Mouse (Mus musculus) spleen, embryonic (tissue): Measurements from ENCODE around the gene Prm1.
"Not testable (repeated sequence)": the region's sequence is repeated elsewhere in the genome, so short reads cannot be mapped to it uniquely, and the experiment has no call there.

Experiments used
- CTCF ChIA-PET: fragments of 350-600 bp; sonication (Branson Sonifier 250); formaldehyde crosslinking; loops from one replicate; lab custom pipeline; 2022; lab: Charles Lee

Gene Prm1

DNA sequence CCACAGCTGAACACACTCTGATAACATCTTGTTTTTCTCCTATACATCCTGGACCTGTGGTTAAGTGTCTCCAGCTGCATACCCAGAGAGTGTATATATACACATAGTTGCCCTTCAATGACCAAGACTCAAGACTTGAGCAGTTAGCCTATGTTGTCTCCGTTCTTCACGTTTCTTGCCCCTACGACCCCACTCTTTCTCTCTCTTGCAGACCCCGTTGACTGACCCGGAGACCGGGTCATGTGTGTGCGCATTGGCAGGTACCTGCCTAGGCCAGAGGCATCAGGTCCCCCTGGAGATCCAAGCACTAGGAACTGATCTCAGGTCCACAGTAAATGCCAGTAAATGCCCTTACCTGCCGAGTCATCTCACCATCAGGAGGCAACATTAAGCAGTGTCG lies 21.6 kb upstream of the Prm1 start:
- CTCF ChIA-PET = no interaction called here

DNA sequence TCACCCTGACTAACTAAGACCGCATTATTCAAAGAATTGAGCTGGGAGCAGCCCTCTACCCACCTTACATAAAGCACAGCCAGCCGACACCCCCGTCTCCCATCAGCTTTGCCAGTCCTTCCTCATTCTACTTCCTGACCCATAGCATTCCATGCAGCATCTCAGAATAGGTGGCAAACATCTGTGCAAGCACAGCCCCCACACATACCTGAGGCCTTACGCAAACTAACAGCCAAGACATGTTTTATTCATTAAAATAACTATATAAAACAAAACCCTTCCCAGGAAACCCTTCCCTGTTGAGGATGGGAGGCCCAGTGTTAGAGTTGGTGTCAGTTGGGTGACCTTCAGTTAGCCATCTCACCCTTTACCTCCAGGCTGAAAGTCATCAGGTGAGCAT lies 20.2 kb upstream of the Prm1 start:
- CTCF ChIA-PET = interaction anchor here (0.7 kb wide), 1 partner anchor 57 kb away, joined by 11 read pairs; no protein-coding TSS in a partner anchor

DNA sequence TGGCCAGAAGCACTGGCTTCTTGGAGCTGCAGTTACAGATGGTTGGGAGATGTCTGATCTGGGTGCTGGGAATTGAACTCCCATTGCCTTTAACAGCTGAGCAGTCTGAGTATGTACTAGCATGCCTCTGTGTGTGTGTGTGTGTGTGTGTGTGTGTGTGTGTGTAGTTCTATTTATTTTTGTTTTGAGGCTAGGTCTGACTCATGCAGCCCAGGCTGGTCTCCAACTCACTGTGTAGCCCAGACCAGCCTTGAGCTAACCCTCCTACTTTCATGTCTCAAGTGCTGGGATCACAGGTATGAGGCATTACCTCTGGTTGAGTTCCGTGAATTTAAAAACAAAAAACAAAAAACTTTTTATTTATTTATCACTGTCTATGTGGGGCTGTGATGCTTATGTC lies 18.9 kb upstream of the Prm1 start:
- CTCF ChIA-PET = interaction anchor here (0.7 kb wide), 1 partner anchor 131 kb away, joined by 7 read pairs; no protein-coding TSS in a partner anchor

DNA sequence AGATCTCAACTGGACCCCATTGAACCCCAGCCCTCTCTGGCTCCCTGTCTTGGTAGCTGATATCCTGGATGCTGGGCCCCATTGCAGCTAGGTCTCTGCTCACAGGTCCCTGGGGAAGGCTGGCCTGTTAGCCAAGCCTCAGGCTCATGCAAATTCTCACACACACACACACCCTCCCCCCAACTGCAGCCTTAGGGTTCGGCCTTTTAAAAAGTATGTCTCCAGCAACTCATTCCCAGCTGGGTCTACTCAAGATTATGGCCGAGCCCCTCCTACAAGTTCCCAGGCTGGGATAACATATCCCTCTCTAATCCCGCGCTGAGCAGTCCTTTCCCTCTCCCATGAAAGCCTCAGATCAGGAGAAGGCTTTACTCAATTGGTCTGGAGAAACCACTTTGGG lies 15.7 kb upstream of the Prm1 start:
- CTCF ChIA-PET = no interaction called here

DNA sequence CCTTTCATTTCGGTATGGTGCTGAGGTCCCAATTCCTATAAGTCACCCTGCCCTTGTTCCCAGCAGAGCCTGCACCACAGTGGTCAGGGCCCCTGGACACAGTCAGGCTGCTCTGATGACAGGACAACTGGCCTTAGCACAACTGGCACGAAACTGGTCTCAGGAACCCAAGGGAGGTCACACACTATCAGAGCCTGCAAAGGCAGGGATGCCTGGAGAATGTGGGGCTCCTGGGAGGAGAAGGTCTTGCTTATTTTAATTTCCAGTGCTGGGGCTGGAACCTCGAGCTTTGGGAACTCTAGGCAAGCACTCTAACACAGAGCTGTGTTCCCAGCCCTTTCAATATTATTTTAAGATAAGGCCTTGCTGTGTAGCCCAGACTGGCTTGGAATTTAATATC lies 14.3 kb upstream of the Prm1 start:
- CTCF ChIA-PET = interaction anchor here (0.6 kb wide), 1 partner anchor 213 kb away, joined by 7 read pairs; no protein-coding TSS in a partner anchor

DNA sequence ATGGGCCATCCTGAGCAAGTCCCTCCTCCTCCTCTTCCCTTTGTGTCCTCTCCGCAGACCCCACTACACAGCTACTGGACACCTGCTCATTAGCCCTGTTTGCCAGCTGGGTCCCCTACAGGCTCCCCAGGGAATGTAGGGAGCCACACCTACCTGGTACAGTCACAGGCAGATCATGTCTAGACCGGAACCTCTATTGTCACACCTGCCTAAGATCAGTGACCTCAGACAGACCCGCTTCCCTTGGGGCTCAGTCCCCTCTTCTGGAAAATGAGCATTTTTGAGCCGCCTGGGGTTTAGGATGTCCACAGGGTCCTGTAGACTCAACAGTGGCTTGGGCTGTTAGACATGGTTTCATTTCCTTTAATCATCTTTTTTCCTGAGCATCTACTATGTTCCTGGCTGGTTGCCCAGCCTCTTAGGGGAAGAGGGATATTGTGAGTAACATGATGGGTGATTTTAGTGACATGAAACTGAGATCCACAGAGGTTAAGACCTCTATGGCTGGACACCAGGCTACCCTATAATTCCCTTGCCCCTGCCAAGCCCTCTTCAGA lies 13.0 kb upstream of the Prm1 start:
- CTCF ChIA-PET = interaction anchor here (0.6 to 1.2 kb wide), 2 partner anchors 12 to 191 kb away, joined by 3 to 4 read pairs; no protein-coding TSS in a partner anchor

DNA sequence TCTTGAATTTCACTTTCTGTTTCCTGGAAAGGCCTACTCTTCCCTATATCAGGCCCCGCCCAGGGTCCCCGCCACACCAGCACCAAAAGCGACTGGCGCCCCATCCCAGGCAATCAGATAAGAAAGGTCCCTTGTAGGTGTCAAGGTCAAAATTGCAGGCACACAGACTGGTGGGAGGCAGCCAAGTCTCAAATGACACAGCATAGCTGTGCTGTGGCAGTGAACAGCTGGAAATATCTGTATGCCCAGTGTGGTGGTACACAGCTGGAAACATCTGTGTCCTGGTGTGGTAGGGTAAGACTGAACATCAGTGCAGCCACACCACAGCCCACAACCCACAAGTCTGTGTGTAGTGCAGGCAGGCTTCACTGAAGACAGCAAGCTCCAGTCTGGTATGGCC lies 9.2 kb upstream of the Prm1 start:
- CTCF ChIA-PET = no interaction called here

DNA sequence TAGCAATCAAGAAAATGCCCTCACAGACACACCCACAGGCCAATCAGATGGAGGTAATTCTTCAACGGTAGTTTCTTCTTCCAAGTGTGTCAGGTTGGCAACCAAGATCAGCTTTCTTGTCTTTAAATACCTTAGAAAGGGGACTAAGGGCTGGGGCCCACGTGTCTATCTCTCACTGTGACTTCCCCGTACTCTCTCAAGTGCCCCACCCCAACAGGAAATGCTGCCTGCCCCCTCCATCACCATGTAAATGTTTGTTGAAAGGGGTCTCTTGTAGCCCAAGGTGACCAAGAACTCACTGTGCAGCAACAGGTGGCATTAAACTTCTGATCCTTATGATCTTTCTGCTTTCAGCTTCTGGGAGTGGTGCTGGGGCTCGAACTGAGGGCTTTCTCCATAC lies 8.1 kb upstream of the Prm1 start:
- CTCF ChIA-PET = no interaction called here

DNA sequence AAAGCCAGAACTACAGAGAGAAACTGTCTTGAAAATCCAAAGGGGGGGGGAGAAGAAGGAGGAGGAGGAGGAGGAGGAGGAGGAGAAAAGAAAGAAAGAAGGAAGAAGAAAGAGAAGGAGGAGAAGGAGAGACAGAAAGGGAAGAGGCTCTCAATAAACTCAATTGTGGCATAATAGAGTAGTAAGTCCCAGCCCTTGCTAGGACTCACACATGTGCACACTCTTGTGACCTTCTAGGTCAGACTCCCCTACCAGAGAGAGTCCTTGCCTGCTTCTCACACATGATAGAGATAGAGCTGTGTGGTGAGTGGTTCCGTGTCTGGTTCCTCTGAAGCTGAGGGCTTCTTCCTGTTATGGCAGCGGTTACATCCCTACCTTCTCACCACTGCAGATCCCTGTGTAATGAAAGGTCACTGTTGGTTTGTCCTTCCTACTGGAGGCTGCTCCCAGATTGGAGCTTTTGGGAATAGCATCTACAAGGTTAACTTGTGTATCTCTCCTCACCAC lies 7.3 kb upstream of the Prm1 start, which contains the start of gene Gm11172:
Gene Gm11172 (plus strand): TSS at position 51 of the 507 bp plus-strand sequence.
- CTCF ChIA-PET = interaction anchor here (0.6 kb wide), 2 partner anchors 10 to 206 kb away, joined by 4 to 16 read pairs; no protein-coding TSS in a partner anchor

DNA sequence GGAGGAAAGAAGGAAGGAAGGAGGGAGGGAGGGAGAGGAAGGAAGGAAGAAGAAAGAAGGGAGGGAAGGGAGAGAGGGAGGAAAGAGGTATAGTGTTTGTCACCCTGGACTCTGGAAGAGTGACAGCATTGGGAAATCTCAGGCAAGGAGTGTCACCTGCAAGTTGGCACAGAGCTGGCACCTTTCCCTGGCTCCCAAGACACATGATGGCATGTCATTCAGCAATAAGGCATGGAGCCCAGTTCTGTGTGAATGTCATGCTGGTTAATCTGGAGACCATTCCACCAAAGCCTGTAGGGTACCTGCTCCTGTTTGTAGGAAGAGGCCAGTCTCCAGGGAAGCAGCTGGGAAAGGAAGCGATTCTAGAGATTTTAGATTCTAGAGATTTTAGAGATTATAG lies 4.7 kb upstream of the Prm1 start:
- CTCF ChIA-PET = no interaction called here

DNA sequence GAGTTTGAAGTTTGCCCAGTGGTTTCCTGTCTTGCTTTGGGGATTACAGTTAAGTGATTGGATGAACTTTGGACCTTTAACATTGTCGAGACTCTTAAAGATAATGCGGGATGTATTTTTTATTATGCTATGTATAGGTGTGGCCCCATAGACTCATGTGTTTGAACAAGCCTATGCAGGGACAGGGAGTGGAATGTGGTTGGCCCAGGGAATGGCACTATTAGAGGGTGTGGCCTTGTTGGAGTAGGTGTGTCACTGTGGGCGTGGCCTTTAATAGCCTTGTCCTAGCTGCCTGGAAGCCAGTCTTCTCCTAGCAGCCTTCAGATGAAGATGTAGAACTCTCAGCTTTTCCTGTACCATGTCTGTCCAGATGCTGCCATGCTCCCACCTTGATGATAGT lies 3.2 kb downstream of the Prm1 start:
- CTCF ChIA-PET = not testable (repeated sequence)

DNA sequence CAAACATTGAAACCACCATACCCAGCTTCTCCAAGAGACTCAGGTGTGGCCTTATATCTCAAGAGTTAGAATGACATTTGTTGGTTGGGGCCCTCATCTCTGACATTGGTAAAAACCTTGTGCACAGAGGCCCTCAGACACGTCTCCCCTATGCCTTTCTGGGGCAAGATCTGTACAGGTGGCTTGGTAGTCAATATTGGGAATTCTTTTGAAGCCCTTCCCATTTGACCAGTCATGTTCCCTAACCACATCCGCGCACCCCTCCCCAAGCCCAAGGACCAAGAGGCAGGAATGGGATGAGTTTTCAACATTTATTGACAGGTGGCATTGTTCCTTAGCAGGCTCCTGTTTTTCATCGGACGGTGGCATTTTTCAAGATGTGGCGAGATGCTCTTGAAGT lies 9.6 kb downstream of the Prm1 start, which contains the start of gene Prm2:
Gene Prm2 (minus strand): TSS at position 101 of the 400 bp plus-strand sequence.
- CTCF ChIA-PET = no interaction called here

DNA sequence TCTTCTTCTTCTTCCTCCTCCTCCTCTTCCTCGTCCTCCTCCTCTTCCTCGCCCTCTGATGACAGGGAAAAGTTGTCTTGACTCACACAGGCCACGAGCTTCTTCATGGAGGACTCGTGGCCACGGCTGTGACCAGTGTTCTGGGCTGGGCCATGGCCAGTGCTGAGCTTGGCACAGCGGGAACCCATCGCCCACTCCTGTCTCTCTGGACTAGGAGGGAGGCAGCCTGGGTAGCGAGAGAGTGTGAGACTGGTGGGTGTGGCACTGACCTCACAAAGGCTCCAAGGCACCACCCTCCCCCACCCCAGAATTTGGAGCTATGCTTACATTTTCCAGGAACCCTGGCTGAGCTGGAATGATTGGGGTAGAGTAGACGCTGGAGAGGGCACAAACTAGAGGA lies 14.9 kb downstream of the Prm1 start, which contains the start of gene Prm3:
Gene Prm3 (minus strand): TSS at position 213 of the 400 bp plus-strand sequence.
- CTCF ChIA-PET = interaction anchor here (0.5 kb wide), 1 partner anchor 340 kb away, joined by 4 read pairs; no protein-coding TSS in a partner anchor

DNA sequence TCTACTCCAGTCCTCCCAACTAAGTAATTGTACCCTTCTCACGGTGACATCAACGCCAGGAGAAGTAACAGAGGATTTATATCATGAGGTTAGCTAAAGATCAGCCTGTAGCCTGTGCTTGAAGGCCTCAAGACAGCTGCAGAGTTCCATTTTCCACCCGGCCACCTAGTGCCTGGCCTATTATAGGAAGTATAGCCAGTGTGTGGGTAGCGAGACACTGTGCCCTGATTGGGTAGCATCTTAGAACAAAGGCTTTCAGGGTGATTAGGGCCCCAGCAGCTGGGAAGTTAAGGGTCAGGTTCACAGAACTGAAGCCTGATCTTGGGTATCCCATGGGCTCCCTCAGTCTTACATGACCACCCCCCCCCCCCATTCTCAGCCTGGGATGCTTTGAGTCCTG lies 16.8 kb downstream of the Prm1 start:
- CTCF ChIA-PET = interaction anchor here (0.5 kb wide), 1 partner anchor 55 kb away, joined by 4 read pairs; no protein-coding TSS in a partner anchor

DNA sequence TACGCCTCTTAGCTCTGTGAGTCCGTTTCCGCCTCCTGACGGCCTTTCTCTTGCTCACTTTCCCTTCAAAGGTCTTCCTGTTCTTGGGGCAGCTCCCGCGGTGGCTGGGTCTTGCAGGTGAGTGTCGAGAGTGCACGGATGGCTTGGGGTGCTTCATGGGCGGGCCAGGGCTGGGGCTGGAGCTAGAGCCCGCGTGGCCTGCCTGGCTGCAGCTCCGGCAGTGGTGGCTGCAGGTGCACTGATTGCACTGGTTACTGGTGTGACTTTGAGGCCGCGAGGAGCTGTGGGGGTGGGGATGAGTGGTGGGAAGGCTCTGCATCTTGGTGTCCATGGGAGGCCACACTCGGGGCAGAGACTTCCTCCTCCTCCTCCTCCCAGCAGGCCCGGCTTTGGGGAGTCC lies 17.4 kb downstream of the Prm1 start, which contains the start of gene Tnp2:
Gene Tnp2 (minus strand): TSS at position 390 of the 400 bp plus-strand sequence.
- CTCF ChIA-PET = interaction anchor here (0.5 to 1.0 kb wide), 4 partner anchors 48 to 108 kb away, joined by 4 to 7 read pairs (median 4); no protein-coding TSS in a partner anchor

DNA sequence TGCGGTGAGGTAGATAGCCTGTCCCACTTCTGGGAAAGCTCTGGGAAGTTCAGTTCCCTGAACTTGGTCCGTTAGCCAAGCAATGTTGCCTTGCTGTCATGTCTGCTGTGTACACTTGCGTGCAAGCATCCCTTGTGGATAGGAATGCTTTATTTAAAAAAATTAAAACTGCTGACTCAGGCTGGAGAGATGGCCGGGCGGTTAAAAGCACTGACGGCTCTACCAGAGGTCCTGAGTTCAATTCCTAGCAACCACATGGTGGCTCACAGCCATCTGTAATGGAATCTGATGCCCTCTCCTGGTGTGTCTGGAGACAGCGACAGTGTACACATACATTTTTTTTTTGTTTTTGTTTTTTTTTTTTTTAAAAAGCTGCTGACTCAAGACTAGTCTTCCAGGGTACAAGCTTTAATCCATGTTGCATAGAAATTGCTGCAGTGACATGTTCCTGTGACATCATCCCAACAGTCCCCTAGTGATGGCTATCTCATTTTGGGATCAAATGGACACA lies 18.0 kb downstream of the Prm1 start:
- CTCF ChIA-PET = interaction anchor here (0.6 to 1.0 kb wide), 3 partner anchors 48 to 107 kb away, joined by 4 to 7 read pairs (median 5); no protein-coding TSS in a partner anchor

DNA sequence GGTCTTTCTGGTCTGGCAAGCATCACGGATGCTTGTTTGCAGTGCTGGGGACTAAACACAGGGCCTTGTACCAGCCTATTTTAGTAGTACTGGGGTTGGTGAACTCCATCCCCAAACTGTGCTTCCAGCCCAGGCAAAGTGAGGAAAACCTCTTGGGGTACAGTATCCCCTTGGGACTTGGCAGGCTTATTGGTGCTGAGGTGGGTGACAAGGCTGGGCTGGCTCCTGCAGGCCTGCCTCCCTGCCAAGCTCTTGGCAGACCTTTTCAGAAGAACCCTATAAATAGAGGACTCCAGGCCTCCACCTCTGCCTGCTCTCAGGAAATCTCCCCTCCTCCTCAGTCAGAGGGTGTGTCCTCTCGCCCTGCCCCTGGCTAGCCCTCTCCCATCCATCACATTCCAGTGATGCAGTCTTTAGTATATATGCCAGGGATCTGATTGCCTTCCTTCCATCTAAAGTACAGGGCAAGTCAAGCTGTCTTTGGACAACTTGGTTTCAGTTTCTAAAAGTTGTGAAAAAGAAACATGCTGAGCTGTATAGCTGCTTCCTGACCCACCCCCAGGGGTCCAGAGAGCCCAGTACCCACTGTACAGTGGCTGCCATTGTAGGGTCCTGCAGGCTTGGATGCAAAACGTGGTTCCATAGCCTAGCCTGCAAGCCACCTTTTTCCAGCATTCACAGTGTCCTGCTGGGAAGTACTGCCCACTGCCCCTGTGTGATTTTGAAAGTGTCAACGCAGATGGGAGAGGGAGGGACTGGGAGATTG lies 18.7 kb downstream of the Prm1 start:
- CTCF ChIA-PET = no interaction called here

DNA sequence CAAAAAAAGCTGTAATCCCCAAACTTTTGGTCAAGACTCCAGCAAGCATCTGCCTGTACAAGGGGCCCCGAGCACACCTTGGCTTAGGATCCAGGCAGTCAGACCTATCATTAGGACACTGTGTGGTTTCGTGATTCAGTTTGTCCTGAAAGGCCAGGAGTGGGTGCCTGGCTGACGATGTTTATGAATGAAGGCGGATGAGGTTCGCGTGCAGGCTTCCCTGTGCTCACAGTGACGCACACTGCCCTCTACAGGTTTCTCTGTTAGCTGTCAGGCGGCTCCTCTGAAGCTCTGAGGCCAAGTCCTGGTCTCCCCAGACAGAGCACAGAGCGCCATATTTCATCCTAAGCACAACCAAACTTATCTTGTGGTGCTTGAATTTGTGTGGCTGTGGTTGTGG lies 19.4 kb downstream of the Prm1 start:
- CTCF ChIA-PET = no interaction called here

DNA sequence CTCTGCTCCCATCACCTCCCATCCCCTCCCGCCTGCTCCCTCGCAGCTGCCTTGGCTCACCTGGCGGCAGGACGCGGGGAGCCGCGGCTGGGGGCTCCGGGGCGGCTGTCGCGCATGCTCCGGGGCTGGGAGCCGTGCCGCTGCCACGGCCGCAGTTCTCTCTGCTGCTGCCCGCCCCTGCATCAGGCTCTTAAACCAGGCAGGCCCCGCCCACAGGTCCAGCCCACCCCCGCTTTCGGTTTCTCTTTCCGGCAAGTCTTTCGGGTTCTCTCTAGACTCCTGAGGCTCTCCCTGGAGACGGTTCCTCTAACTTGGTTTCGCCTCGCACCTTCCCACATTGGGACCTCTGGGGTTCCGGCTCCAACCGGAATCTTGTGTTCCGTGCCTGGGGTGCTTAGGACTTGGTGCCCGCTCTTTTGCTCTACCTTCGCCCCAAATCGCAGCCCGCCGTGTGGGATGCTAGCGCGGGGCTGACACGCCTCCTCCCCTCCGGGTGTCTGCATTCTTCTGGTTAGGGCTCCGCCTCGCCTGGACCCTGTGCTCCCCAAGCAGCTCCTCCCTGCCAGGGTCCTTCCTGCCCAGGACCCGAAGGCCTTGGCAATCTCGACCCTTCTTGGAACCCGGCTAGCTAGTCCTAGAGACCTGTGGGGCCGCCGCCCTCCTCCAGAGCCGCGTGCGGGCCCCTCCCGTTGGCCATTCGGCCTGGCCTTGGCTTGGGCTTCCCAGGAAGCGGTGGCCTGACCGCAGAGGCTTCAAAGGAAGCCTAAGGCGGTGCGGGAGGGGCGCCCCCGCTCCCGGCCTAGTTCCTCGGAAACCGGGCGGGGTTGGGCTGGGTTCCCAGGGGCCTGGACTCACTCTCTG lies 20.0 kb downstream of the Prm1 start, which contains the start of gene Socs1:
Gene Socs1 (minus strand): TSS at position 166 of the 861 bp plus-strand sequence.
- CTCF ChIA-PET = interaction anchor here (0.6 to 0.9 kb wide), 2 partner anchors 12 to 15 kb away, joined by 3 to 4 read pairs; no protein-coding TSS in a partner anchor

DNA sequence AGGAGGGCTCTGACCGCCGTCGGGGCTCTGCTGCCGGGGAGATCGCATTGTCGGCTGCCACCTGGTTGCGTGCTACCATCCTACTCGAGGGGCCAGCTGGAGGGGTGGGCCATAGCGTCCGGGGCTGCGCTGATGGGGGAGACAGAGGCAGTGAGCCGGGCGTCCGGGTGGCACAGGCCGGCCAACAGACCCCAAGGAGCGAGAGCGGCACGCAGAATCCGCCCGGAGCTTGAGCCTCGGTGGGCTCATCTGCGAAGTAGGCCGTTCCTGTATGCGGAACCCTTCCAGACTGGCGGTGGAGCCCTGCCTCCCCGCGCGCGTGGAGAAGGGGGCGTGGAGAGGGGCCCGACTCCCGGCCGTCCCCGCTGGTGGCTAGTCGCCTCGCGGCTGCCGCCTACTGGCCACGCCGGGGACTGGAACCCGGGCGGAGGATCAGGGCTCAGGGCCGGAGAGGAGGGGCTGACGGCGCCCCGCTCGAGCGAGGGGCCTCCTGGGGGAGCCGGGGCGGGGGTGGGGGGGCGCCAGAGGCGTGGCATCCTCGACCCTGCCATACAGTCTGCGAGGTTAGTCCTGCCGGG lies 20.8 kb downstream of the Prm1 start:
- CTCF ChIA-PET = interaction anchor here (0.6 to 0.9 kb wide), 4 partner anchors 11 to 58 kb away, joined by 3 to 4 read pairs (median 4); no protein-coding TSS in a partner anchor
